Mouse (Mus musculus): ENCODE data around the gene Dph3. TPM values are rescaled to one million over a fixed set of nuclear protein-coding genes. Genes with fewer than 3 reads are reported as not detected.

Gene Dph3
- polyA plus RNA-seq (2012; rRNA removed; ENCODE audit: low replicate concordance), result 10.9 and 14.9 TPM in 2 replicates

GRCm38 (mm10) chr14:32085486-32086201 is at the start of gene Dph3:
Dph3 (minus strand) TSS chr14:32085729.

GRCm38 (mm10) chr14:32084761-32085485 is 606 bp downstream of the Dph3 start, which contains the start of gene Oxnad1:
Oxnad1 (plus strand) TSS chr14:32085374.

Other genes starting within 250 kb of the Dph3 start
- gene Galnt15, start 56.7 kb downstream of the Dph3 start, polyA plus RNA-seq (2012; rRNA removed; ENCODE audit: low replicate concordance), result 0.83 and 1.2 TPM in 2 replicates
- gene Oxnad1, start 355 bp downstream of the Dph3 start, polyA plus RNA-seq (2012; rRNA removed; ENCODE audit: low replicate concordance), result 14.0 and 38.0 TPM in 2 replicates
- gene Msmb, start 56.3 kb upstream of the Dph3 start, polyA plus RNA-seq (2012; rRNA removed; ENCODE audit: low replicate concordance), result not detected in 2 replicates
- 8.5 and 43.5 TPM in 2 replicates for gene Ncoa4, start 74.1 kb upstream of the Dph3 start, polyA plus RNA-seq (2012; rRNA removed; ENCODE audit: low replicate concordance)
- 128 and 139 TPM in 2 replicates for gene Timm23, start 116.2 kb upstream of the Dph3 start, polyA plus RNA-seq (2012; rRNA removed; ENCODE audit: low replicate concordance)
- 1.1 and 1.2 TPM in 2 replicates for gene Parg, start 116.2 kb upstream of the Dph3 start, polyA plus RNA-seq (2012; rRNA removed; ENCODE audit: low replicate concordance)
- 1.6 and 1.7 TPM in 2 replicates for gene Ogdhl, start 236.3 kb upstream of the Dph3 start, polyA plus RNA-seq (2012; rRNA removed; ENCODE audit: low replicate concordance)

Data from duodenum, adult 2 months (tissue).